Mouse (Mus musculus): ENCODE data around the gene Smpd1.

GRCm38 (mm10) chr7:105510143-105510542 is 44.0 kb upstream of the Smpd1 start:
- no peak for TF ChIP-seq EP300 (optimal IDR thresholded peaks at IDR 0.05)
- no peak for TF ChIP-seq CTCF (IDR thresholded peaks at IDR 0.05; ENCODE audit: low read depth)

All from stomach, postnatal 0 days (tissue).